In the genomic region with DNA sequence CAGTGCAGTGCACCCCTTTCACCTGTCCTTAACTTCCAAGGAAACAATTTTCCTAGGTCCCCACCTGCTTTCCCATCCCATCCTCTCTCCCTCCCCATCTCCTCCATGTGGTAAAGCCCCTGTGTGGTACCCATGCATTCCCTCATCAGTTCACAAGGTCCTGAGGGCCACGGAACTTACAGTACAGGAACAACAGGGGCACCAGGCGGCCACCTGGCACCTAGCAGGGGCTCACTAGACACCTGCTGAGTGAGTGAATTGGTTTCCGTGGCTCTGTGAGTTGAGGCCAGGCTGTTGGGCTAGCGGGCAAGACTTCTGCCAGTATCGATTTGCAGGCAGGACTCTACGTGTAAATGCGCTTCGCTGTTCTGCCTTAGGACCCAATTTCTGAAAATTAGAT, we compare ENCODE assay signal across 10 mouse cellular contexts.
"Had no signal": no experiment of that assay in that cellular context is flagged by ENCODE, and none has a peak within 500 bp of the region (broad histone marks: within the 10 kb centered on the region; RNA-seq: fewer than 3 reads in every experiment).

No protein-coding gene starts in this region.

- H3K27ac ChIP-seq: kidney, postnatal 0 days; limb, embryonic 13.5 days; liver, embryonic 14.5 days; stomach, embryonic 15.5 days had no signal

- H3K4me3 ChIP-seq: limb, embryonic 13.5 days; stomach, embryonic 15.5 days had no signal

- H3K4me1 ChIP-seq: stomach, embryonic 15.5 days had no signal

- H3K27me3 ChIP-seq: stomach, embryonic 15.5 days had no signal

- DNase-seq: kidney, postnatal 36 days; left cerebral cortex, postnatal 4 days; lung, adult 18-20 months; right cerebral cortex, postnatal 14 days; thymus, adult 2 months; thymus, postnatal 25 days had no signal
